Mouse (Mus musculus): Measurements from ENCODE around the gene Rabl2.

The Rabl2 gene

GRCm38 (mm10) chr15:89591723-89592455 is at the start of gene Rabl2:
Gene Rabl2 (minus strand): TSS chr15:89591923.
- DNase-seq, result peak; percentile 86

GRCm38 (mm10) chr15:89623626-89623959 is 31.9 kb upstream of the Rabl2 start:
- DNase-seq, result peak; percentile 74

- DNase-seq, result no peak
Observed at GRCm38 (mm10) chr15:89622959-89623625, 31.4 kb upstream of the Rabl2 start.

GRCm38 (mm10) chr15:89622312-89622958 is 30.7 kb upstream of the Rabl2 start:
- peak; percentile 63 for DNase-seq

GRCm38 (mm10) chr15:89607888-89608287 is 16.2 kb upstream of the Rabl2 start:
- no peak for DNase-seq

GRCm38 (mm10) chr15:89607480-89607879 is 15.8 kb upstream of the Rabl2 start:
- no peak for DNase-seq

GRCm38 (mm10) chr15:89605822-89606570 is 14.3 kb upstream of the Rabl2 start:
- no peak for DNase-seq

- no peak for DNase-seq
Observed at GRCm38 (mm10) chr15:89592548-89592947, 825 bp upstream of the Rabl2 start.

GRCm38 (mm10) chr15:89591317-89591716 is 406 bp downstream of the Rabl2 start:
- DNase-seq, result peak; percentile 16

GRCm38 (mm10) chr15:89589146-89589545 is 2.6 kb downstream of the Rabl2 start:
- DNase-seq, result no peak

- no peak for DNase-seq
Observed at GRCm38 (mm10) chr15:89585631-89586030, 6.1 kb downstream of the Rabl2 start.

- DNase-seq, result no peak
Observed at GRCm38 (mm10) chr15:89585101-89585500, 6.6 kb downstream of the Rabl2 start.

GRCm38 (mm10) chr15:89582494-89582893 is 9.2 kb downstream of the Rabl2 start:
- DNase-seq, result no peak

- no peak for DNase-seq
Observed at GRCm38 (mm10) chr15:89572147-89572546, 19.6 kb downstream of the Rabl2 start.

GRCm38 (mm10) chr15:89568114-89568513 is 23.6 kb downstream of the Rabl2 start, which contains the start of gene Acr:
Gene Acr (plus strand): TSS chr15:89568326.
- no peak for DNase-seq

GRCm38 (mm10) chr15:89559202-89559731 is 32.5 kb downstream of the Rabl2 start:
- DNase-seq, result no peak

- no peak for DNase-seq
Observed at GRCm38 (mm10) chr15:89557996-89558390, 33.7 kb downstream of the Rabl2 start.

GRCm38 (mm10) chr15:89557179-89557995 is 34.3 kb downstream of the Rabl2 start:
- DNase-seq, result no peak

- no peak for DNase-seq
Observed at GRCm38 (mm10) chr15:89556401-89557178, 35.1 kb downstream of the Rabl2 start.

- DNase-seq, result no peak
Observed at GRCm38 (mm10) chr15:89555591-89555990, 36.1 kb downstream of the Rabl2 start.

GRCm38 (mm10) chr15:89551733-89552132 is 40.0 kb downstream of the Rabl2 start:
- DNase-seq, result no peak
